Mouse (Mus musculus) midbrain, embryonic 13.5 days (tissue): ENCODE measurements around the gene Tmem170b. TPM values are rescaled to one million over a fixed set of nuclear protein-coding genes. Genes with fewer than 3 reads are reported as not detected.

Source experiments
- ATAC-seq: fragments of 200-750 bp; cut with Nextera tagmentation; 2 replicates; pipeline ENCODE4 v1.8.0; 2017; ENCODE audit warnings: mild to moderate bottlenecking, moderate TSS enrichment, moderate library complexity
- H3K27ac ChIP-seq: fragments of 300-500 bp; sonication (generic); 2 replicates; pipeline ENCODE4 v1.5.1; 2015; ENCODE audit warnings: inconsistent platforms, mild to moderate bottlenecking, moderate library complexity
- H3K27me3 ChIP-seq: fragments of 300-500 bp; sonication (generic); 2 replicates; pipeline ENCODE4 v1.6.1; 2015; ENCODE audit warnings: mild to moderate bottlenecking, inconsistent platforms
- H3K36me3 ChIP-seq: fragments of 300-500 bp; sonication (generic); 2 replicates; pipeline ENCODE4 v1.6.1; 2015; ENCODE audit warnings: mild to moderate bottlenecking, inconsistent platforms
- H3K4me1 ChIP-seq: fragments of 300-500 bp; sonication (generic); replicated peaks from 2 replicates; pipeline ENCODE4 v1.6.1; 2015; ENCODE audit warnings: inconsistent platforms
- H3K4me2 ChIP-seq: fragments of 300-500 bp; sonication (generic); replicated peaks from 2 replicates; pipeline ENCODE4 v1.6.1; 2015; ENCODE audit warnings: moderate library complexity, mild to moderate bottlenecking, inconsistent platforms
- H3K4me3 ChIP-seq: fragments of 300-500 bp; sonication (generic); replicated peaks from 2 replicates; pipeline ENCODE4 v1.5.1; 2015; ENCODE audit warnings: mild to moderate bottlenecking, inconsistent platforms
- H3K9ac ChIP-seq: fragments of 300-500 bp; sonication (generic); replicated peaks from 2 replicates; pipeline ENCODE4 v1.6.1; 2015; ENCODE audit warnings: mild to moderate bottlenecking, inconsistent platforms
- H3K9me3 ChIP-seq: fragments of 300-500 bp; sonication (generic); 2 replicates; pipeline ENCODE4 v1.6.1; 2016; ENCODE audit warnings: mild to moderate bottlenecking, inconsistent platforms
- WGBS: fragments of 180-500 bp; shearing (Covaris S2); methylation state at CpG from one replicate; pipeline ENCODE4 v1.1.7; 2015; 5-methylcytosine and 5-hydroxymethylcytosine counted together
- polyA plus RNA-seq: library from polyadenylated mRNA; unstranded; fragments of >200 nt; fragmentation: Nextera tagmentation; extraction: Ambion mirVana; gene quantifications from 2 replicates; pipeline ENCODE4 v1.2.1, GENCODE M21; 2015

Tmem170b gene
- polyA plus RNA-seq, 1 experiment from 2014 or later: 36.1 TPM

DNA sequence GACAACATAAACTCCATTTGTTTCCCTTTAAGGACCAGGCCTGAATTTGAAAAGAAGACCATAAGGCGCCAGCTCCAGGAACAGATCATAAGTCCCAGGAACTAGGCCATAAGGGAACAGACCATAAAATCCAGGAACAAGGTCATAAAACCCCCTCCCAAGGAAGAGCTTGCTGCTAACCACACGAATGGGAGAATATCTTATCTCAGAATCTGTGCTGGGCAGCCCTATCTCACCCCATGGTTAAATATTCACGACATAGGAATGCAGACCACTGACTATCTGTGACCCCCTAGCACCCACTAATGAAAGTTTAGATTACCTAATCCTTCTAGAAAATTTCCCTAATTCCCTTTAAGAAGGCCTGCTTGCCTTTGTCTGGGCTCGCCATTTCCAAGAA is 20.8 kb upstream of the Tmem170b start:
- no peaks in the 10 kb centered on the region for H3K27me3 ChIP-seq
- ATAC-seq: no peak

GRCm38 (mm10) chr13:41596678-41597077 is 9.0 kb upstream of the Tmem170b start:
- Histone ChIP-seq H3K9me3 (no peaks in the 10 kb centered on the region), H3K4me2 (no peak overlapping the region), H3K27ac (no peak overlapping the region), H3K4me3 (no peak overlapping the region), H3K4me1 (no peaks in the 10 kb centered on the region), H3K36me3 (no peaks in the 10 kb centered on the region), H3K9ac (no peak overlapping the region), H3K27me3 (no peaks in the 10 kb centered on the region)
- ATAC-seq: no peak
- 70% methylated on average over 2 of the region's 2 CpGs for WGBS

More for the DNA sequence above, 20.8 kb upstream of the Tmem170b start:
- Histone ChIP-seq H3K27ac (no peak overlapping the region), H3K4me2 (no peak overlapping the region), H3K4me3 (no peak overlapping the region), H3K36me3 (no peaks in the 10 kb centered on the region), H3K4me1 (no peaks in the 10 kb centered on the region), H3K9ac (no peak overlapping the region), H3K9me3 (no peaks in the 10 kb centered on the region)
- 85% methylated on average over 4 of the region's 4 CpGs for WGBS

DNA sequence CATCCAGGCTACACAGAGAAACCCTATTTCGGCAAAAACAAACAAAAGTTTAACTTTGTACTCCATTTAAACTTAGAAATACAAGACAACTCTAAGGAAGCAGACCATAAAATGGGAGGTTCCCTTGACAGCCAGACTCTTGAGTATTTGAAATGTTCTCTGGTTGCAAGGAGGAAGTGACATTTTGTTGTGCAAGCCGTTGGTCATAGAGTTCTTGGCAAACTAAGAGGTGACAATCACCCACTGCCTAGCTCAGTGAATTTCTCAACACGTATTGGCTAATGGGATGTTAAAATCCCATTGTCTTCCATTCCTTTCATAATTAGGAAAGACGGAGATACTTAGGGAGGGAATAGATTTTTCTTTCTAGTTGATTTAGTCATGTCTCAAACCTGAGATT is 5.7 kb upstream of the Tmem170b start:
- H3K4me3 ChIP-seq: no peak overlapping the region
- WGBS: 81% methylated on average over 4 of the region's 4 CpGs
- no peak overlapping the region for H3K27ac ChIP-seq
- no peaks in the 10 kb centered on the region for H3K27me3 ChIP-seq
- no peaks in the 10 kb centered on the region for H3K9me3 ChIP-seq
- ATAC-seq: no peak
- no peak overlapping the region for H3K9ac ChIP-seq
- H3K4me1 ChIP-seq: peaks cover 3% of the 10 kb centered on the region; the same call in 1 of the 2 replicates
- H3K36me3 ChIP-seq: no peaks in the 10 kb centered on the region
- no peak overlapping the region for H3K4me2 ChIP-seq

DNA sequence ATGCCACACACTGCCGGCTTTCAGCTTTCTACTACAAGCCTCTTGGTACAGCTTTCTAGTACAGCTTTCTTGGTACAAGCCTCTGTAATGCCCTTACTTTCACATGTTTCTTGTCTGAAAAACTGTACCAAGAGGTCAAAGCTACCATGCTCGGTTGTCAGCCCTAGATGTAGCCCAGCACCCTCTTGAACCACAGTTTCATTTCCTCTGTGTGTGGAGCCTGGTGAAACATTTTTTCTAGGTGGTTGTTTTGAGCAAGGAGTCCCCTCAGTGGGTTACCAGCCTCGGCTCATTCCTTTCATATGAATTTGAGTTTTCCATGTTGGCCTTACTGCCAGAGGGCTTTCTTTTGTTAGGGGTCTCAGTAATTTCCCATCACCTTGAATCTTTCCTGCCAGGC is 4.7 kb upstream of the Tmem170b start:
- Histone ChIP-seq H3K9ac (no peak overlapping the region), H3K9me3 (no peaks in the 10 kb centered on the region), H3K27me3 (no peaks in the 10 kb centered on the region), H3K27ac (no peak overlapping the region), H3K4me1 (peaks cover 4% of the 10 kb centered on the region; the same call in 1 of the 2 replicates), H3K36me3 (no peaks in the 10 kb centered on the region), H3K4me3 (no peak overlapping the region), H3K4me2 (no peak overlapping the region)
- ATAC-seq: no peak
- WGBS: 87% methylated on average over 3 of the region's 3 CpGs

GRCm38 (mm10) chr13:41603921-41604466 is 1.7 kb upstream of the Tmem170b start:
- no peak for ATAC-seq
- Histone ChIP-seq H3K27me3 (no peaks in the 10 kb centered on the region), H3K4me1 (peaks cover 27% of the 10 kb centered on the region), H3K27ac (no peak overlapping the region), H3K36me3 (no peaks in the 10 kb centered on the region), H3K4me3 (no peak overlapping the region), H3K9me3 (no peaks in the 10 kb centered on the region), H3K4me2 (no peak overlapping the region), H3K9ac (no peak overlapping the region)
- 75% methylated on average over 5 of the region's 5 CpGs for WGBS

DNA sequence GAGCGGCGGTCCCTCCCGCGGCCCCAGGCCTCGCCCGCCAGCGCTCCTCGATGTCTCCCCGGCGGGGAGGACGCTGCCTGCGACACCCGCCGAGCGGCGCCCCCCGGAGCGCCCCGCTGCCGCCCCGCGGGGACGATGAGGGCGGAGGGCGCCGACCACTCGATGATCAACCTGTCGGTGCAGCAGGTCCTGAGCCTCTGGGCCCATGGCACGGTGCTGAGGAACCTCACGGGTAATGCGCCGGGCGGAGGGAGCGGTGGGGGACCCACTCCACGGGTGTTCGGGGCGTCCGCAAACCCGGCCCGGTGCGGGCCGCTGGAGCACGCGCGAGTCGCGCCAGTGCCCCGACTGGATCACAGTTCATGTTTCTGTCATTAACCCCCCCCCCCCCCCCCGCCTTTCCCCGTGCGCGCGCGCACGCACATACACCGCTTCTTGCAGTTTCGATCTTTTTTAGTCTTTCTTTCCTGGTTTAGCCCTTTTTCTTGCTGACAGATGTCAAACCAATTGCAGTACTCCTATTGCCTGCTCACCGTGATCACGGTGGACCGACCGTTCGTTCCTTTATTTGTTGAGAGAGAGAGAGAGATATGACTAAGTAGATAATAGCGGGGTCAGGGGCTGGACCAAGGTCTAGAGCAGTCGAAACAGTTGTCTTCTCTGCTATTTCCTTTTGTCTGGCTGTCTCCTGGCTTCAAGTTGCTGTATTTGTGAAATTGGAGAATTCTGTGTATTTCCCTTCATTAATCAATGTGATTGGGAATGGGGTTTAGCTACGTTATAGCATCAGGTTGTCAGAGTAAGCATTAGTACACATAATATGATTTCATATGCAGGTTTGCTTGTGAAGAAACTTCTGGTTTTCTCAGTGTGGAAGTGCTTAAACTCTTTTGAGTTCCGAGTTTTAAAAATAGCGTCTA is 634 bp downstream of the Tmem170b start:
- peak overlapping the region; percentile 99 for H3K9ac ChIP-seq
- 2% methylated on average over 65 of the region's 67 CpGs for WGBS
- H3K4me1 ChIP-seq: peaks cover 33% of the 10 kb centered on the region
- H3K4me3 ChIP-seq: peak overlapping the region; percentile 90
- H3K9me3 ChIP-seq: no peaks in the 10 kb centered on the region
- ATAC-seq: peak; percentile 55
- H3K27me3 ChIP-seq: no peaks in the 10 kb centered on the region
- no peaks in the 10 kb centered on the region for H3K36me3 ChIP-seq
- H3K4me2 ChIP-seq: peak overlapping the region; percentile 58
- H3K27ac ChIP-seq: peak overlapping the region; percentile 94

- peaks cover 33% of the 10 kb centered on the region for H3K4me1 ChIP-seq
- no peak overlapping the region for H3K27ac ChIP-seq
- H3K9ac ChIP-seq: peak overlapping the region; percentile 56; the same call in 1 of the 2 replicates
- ATAC-seq: no peak
- H3K4me2 ChIP-seq: peak overlapping the region; percentile 58
- no peaks in the 10 kb centered on the region for H3K9me3 ChIP-seq
- peak overlapping the region; percentile 90 for H3K4me3 ChIP-seq
- WGBS: 48% methylated on average over 3 of the region's 3 CpGs
- no peaks in the 10 kb centered on the region for H3K27me3 ChIP-seq
- H3K36me3 ChIP-seq: no peaks in the 10 kb centered on the region
These were observed 1.9 kb downstream of the Tmem170b start for GRCm38 (mm10) chr13:41607589-41607988.

DNA sequence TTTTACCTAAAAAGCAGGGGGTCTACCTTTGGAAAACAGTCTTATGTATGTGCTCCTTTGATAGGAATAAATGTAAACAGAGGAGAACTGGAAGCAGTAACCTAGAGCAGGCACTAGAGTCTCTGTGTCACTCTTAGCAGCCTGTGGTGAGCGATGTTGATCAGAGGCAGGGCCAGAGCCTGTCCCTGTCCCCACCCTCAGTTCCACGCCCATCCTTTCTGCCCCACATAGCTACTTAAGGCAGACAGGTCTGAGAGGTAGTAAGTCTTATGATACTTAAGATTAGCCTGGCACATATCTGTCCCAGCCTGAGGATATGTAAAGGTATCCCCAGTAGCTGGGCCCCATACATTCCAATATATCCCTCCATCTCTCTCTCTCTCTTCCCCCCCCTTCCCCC is 2.9 kb downstream of the Tmem170b start:
- no peak overlapping the region for H3K27ac ChIP-seq
- H3K27me3 ChIP-seq: no peaks in the 10 kb centered on the region
- peak overlapping the region; percentile 24; the same call in 1 of the 2 replicates for H3K9ac ChIP-seq
- 64% methylated on average over 2 of the region's 2 CpGs for WGBS
- no peaks in the 10 kb centered on the region for H3K9me3 ChIP-seq
- 0 out of 2 replicates have a peak overlapping the region, but pooled peaks have one; percentile 2 for H3K4me2 ChIP-seq
- H3K36me3 ChIP-seq: no peaks in the 10 kb centered on the region
- no peak overlapping the region for H3K4me3 ChIP-seq
- no peak for ATAC-seq
- peaks cover 40% of the 10 kb centered on the region for H3K4me1 ChIP-seq

DNA sequence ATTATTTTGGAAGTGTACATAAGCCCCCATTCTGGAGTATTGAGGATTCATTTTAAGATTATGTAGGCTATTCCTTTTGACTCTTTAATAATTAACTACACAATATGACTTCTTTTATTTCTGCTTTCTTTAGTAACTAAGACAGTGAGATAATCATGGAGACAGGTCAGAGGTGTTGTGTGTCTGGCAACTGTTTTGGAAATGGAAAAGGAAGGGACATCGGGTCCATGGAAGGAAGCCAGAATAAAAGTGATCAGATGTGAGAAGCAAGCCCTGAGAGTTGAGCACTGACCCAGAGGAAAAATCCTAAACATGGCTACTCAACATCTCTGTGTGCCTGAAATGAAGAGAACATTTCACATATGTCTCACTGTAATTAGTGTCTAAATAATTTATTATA is 5.3 kb downstream of the Tmem170b start:
- Histone ChIP-seq H3K36me3 (no peaks in the 10 kb centered on the region), H3K4me1 (peaks cover 44% of the 10 kb centered on the region), H3K27ac (no peak overlapping the region), H3K4me2 (no peak overlapping the region), H3K27me3 (no peaks in the 10 kb centered on the region), H3K9me3 (no peaks in the 10 kb centered on the region), H3K9ac (no peak overlapping the region), H3K4me3 (no peak overlapping the region)
- 90% methylated on average over 1 of the region's 1 CpGs for WGBS
- ATAC-seq: no peak

- Histone ChIP-seq H3K9ac (no peak overlapping the region), H3K27ac (no peak overlapping the region), H3K36me3 (no peaks in the 10 kb centered on the region), H3K4me3 (no peak overlapping the region), H3K4me2 (no peak overlapping the region), H3K27me3 (no peaks in the 10 kb centered on the region), H3K9me3 (no peaks in the 10 kb centered on the region), H3K4me1 (peaks cover 18% of the 10 kb centered on the region)
- no peak for ATAC-seq
- WGBS: 81% methylated on average over 2 of the region's 2 CpGs
These were observed 8.8 kb downstream of the Tmem170b start for GRCm38 (mm10) chr13:41614539-41614938.

DNA sequence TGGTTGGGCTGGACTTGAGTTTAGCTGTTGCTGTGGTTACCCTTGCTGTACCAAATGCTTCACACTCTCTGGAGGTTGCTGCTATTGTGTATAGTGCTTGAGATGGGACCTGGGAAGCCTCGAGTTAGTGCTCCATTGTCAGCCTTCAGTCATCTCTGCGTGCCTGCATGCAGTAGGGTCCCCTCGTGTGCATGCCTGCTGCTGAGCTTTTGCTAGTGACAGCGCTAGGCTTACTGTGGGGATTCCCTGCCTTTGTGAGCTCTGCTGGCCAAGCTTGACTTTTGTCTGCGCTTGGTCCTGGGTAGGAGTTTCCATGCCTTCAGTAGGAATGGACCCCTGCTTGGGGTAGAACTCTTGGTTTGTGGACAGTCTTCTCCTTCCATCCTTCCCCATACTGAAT is 9.3 kb downstream of the Tmem170b start:
- H3K4me1 ChIP-seq: peaks cover 17% of the 10 kb centered on the region
- H3K27me3 ChIP-seq: no peaks in the 10 kb centered on the region
- 0 out of 2 replicates have a peak, but pooled peaks have one; percentile 43 for ATAC-seq
- H3K27ac ChIP-seq: no peak overlapping the region
- H3K4me2 ChIP-seq: no peak overlapping the region
- H3K36me3 ChIP-seq: no peaks in the 10 kb centered on the region
- H3K4me3 ChIP-seq: no peak overlapping the region
- 22% methylated on average over 5 of the region's 5 CpGs for WGBS
- no peak overlapping the region for H3K9ac ChIP-seq
- no peaks in the 10 kb centered on the region for H3K9me3 ChIP-seq

DNA sequence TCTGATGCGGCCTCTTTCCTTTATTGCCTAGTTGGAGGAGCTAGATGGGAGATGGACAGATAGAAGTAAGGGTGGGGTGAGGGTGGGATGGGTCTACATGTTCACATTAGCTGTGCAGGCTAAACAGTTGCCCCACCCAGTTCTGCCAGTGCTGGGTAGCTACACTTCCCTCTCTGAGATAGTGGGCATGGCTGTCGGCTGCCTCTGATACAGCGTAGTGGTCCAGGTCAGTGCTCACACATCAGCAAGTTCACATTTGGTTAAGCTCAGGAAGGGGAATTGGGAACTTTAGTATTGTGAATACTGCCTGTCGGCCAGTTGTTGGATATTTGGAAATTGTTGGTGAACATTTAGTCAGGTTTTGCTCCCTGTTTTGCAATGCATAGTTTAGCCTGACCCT is 13.8 kb downstream of the Tmem170b start:
- no peak overlapping the region for H3K4me3 ChIP-seq
- WGBS: 98% methylated on average over 4 of the region's 4 CpGs
- H3K36me3 ChIP-seq: no peaks in the 10 kb centered on the region
- H3K9me3 ChIP-seq: no peaks in the 10 kb centered on the region
- H3K27me3 ChIP-seq: no peaks in the 10 kb centered on the region
- peaks cover 11% of the 10 kb centered on the region for H3K4me1 ChIP-seq
- H3K4me2 ChIP-seq: no peak overlapping the region
- no peak for ATAC-seq
- no peak overlapping the region for H3K9ac ChIP-seq
- no peak overlapping the region for H3K27ac ChIP-seq
